Mouse (Mus musculus) heart, embryonic 14.5 days (tissue): ENCODE measurements at regions not wholly inside any gene's neighbourhood (a gene's known extent, or its start where the extent isn't known, plus 50 kb on each side); places are given as distances from the start of the nearest gene placed in this dataset.

Source experiments
- ATAC-seq: fragments of 200-750 bp; cut with Nextera tagmentation; 2 replicates; pipeline ENCODE4 v1.8.0; 2017; ENCODE audit warnings: low read depth, moderate TSS enrichment; ENCODE audit not compliant: insufficient number of reproducible peaks, insufficient read depth, low FRiP score
- H3K27ac ChIP-seq, 2 experiments: fragments of 200-500 bp in 1 of 2; fragments of 300-500 bp in 1 of 2; sonication (generic) in 1 of 2; replicated peaks in 1 of 2; 2 replicates each; pipeline ENCODE4 v1.5.1; 2012 to 2014; ENCODE audit warnings: low read depth in 2 of 2, low read length in 2 of 2, control low read depth in 1 of 2, mild to moderate bottlenecking in 1 of 2, mixed read lengths in 1 of 2; ENCODE audit not compliant: control insufficient read depth in 1 of 2, insufficient read depth in 1 of 2
- H3K27me3 ChIP-seq: fragments of 300-500 bp; sonication (generic); 2 replicates; pipeline ENCODE4 v1.6.1; 2014; ENCODE audit warnings: mild to moderate bottlenecking, low read length, control low read depth; ENCODE audit not compliant: control insufficient read depth, insufficient read depth
- H3K36me3 ChIP-seq: fragments of 300-500 bp; sonication (generic); 2 replicates; pipeline ENCODE4 v1.6.1; 2014; ENCODE audit warnings: mild to moderate bottlenecking, control low read depth, low read length, mixed read lengths; ENCODE audit not compliant: control insufficient read depth, insufficient read depth
- H3K4me1 ChIP-seq, 2 experiments: fragments of 200-500 bp in 1 of 2; fragments of 300-500 bp in 1 of 2; sonication (generic) in 1 of 2; 2 replicates each; pipeline ENCODE4 v1.6.1; 2012 to 2014; ENCODE audit warnings: low read length in 2 of 2, control low read depth in 1 of 2, mixed read lengths in 1 of 2; ENCODE audit not compliant: control insufficient read depth in 2 of 2, insufficient read depth in 2 of 2
- H3K4me2 ChIP-seq: fragments of 300-500 bp; sonication (generic); 2 replicates; pipeline ENCODE4 v1.6.1; 2014; ENCODE audit warnings: mild to moderate bottlenecking, low read length
- H3K4me3 ChIP-seq, 2 experiments: fragments of 200-500 bp in 1 of 2; fragments of 300-500 bp in 1 of 2; sonication (generic) in 1 of 2; 2 replicates each; pipeline ENCODE4 v1.5.1; 2012 to 2014; ENCODE audit warnings: low read length in 2 of 2, mild to moderate bottlenecking in 2 of 2, control low read depth in 1 of 2, low read depth in 1 of 2, moderate library complexity in 1 of 2; ENCODE audit not compliant: control insufficient read depth in 1 of 2, insufficient read depth in 1 of 2
- H3K9ac ChIP-seq: fragments of 300-500 bp; sonication (generic); 2 replicates; pipeline ENCODE4 v1.6.1; 2014; ENCODE audit warnings: mild to moderate bottlenecking, low read length
- H3K9me3 ChIP-seq: fragments of 300-500 bp; sonication (generic); 2 replicates; pipeline ENCODE4 v1.6.1; 2016; ENCODE audit warnings: low read length, control low read depth; ENCODE audit not compliant: control insufficient read depth
- WGBS: fragments of 180-500 bp; shearing (Covaris S2); extraction: QIAGEN DNeasy Blood & Tissue Kit; methylation state at CpG from one replicate; pipeline ENCODE4 v1.1.7; 2014; 5-methylcytosine and 5-hydroxymethylcytosine counted together

GRCm38 (mm10) chr8:102514805-102515424 is 270.5 kb downstream of the Cdh11 start:
- ATAC-seq, result no peak
- 80% methylated on average over 2 of the region's 2 CpGs for WGBS
- H3K9ac ChIP-seq, result no peak overlapping the region
- H3K9me3 ChIP-seq, result no peaks in the 10 kb centered on the region
- no peak overlapping the region for H3K4me3 ChIP-seq
- no peak overlapping the region for H3K27ac ChIP-seq
- no peaks in the 10 kb centered on the region for H3K27me3 ChIP-seq
- H3K4me2 ChIP-seq, result no peak overlapping the region
- no peaks in the 10 kb centered on the region for H3K36me3 ChIP-seq
- H3K4me1 ChIP-seq, result no peaks in the 10 kb centered on the region

DNA sequence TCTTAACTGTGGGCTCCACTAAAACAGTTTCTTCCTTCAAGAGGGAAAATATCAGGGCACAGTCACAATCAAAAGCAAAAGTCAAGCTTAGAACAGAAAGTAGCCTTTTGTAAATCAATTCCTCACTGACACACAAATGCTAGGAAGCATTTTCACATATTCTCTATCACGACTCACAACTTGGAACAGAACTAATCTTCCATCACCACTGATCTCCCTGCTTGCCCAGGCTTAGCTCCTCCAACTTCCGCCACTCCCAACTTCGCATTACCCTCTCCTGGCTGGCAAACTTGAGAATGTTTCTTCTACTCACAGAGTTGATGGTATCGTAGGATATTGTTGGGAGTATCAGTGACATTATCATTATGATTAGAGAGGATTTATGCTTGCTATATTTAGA is 284.7 kb downstream of the Cdh11 start:
- ATAC-seq, result no peak
- WGBS, result 63% methylated on average over 4 of the region's 4 CpGs
- no peaks in the 10 kb centered on the region for H3K4me1 ChIP-seq

DNA sequence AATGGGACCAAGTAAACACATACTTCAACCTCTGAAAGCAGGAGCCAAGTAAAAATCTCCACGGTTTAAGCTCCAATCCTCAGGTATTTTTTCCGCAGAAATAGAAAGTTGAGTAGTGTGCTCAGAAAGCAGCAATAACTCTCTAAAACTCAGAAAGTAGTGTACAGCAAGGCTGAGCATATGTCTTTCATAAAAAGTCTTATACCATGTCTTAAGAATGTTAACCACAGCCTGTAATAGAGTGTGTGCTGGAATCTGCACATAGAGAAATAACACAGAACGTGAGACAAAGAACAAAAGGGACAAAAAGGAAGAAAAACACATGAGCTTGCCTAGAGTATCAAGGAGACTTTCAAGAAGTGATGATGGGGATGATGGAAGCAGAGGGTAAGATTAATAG is 285.2 kb downstream of the Cdh11 start:
- Histone ChIP-seq H3K27me3 (no peaks in the 10 kb centered on the region), H3K4me2 (no peak overlapping the region)

More for the DNA sequence above, 284.7 kb downstream of the Cdh11 start:
- Histone ChIP-seq H3K4me3 (no peak overlapping the region), H3K4me2 (no peak overlapping the region), H3K9me3 (no peaks in the 10 kb centered on the region), H3K9ac (no peak overlapping the region), H3K36me3 (no peaks in the 10 kb centered on the region), H3K27me3 (no peaks in the 10 kb centered on the region), H3K27ac (no peak overlapping the region)

DNA sequence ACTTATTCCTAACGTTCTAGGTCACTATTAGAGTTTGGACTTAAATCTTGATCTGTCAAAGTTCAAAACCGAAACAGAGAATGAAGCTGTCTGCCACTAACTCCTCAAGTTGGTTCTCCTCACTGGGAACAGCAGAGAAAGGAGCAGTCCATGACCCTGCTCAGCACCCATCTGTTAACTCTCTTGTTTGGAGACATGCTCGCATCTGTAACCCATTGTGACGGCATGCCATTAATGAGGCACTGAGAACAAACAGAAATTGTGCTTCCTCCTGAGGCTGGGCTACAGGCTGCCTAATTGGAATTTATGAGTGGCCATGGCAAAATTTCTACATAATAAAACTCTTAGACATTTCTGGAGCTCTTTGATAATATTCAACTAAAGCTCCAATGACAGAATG is 286.4 kb downstream of the Cdh11 start:
- no peak for ATAC-seq
- no peaks in the 10 kb centered on the region for H3K4me1 ChIP-seq

More for the DNA sequence above, 285.2 kb downstream of the Cdh11 start:
- Histone ChIP-seq H3K9ac (no peak overlapping the region), H3K4me1 (no peaks in the 10 kb centered on the region), H3K27ac (no peak overlapping the region), H3K4me3 (no peak overlapping the region), H3K9me3 (no peaks in the 10 kb centered on the region), H3K36me3 (no peaks in the 10 kb centered on the region)
- WGBS, result 71% methylated on average over 3 of the region's 3 CpGs
- ATAC-seq, result no peak

DNA sequence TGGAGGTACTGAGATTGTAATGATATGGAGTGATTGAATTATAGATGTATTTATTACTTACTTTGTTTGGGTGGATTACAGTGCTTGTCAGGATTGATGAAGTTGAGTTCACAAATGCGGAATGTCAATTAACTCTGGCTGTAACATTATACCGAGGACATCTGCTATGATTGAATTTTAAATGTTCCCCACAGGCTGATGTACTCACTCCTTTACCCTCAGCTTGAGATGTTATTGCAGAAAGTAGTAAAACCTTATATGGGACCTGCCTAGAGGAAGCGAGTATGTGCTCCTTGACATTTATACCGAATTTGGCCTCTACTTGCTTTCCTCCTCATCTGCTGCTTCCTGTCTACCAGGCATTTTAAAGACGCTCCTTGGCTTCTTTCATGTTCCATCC is 288.3 kb downstream of the Cdh11 start:
- no peak for ATAC-seq
- no peak overlapping the region for H3K4me3 ChIP-seq
- no peak overlapping the region for H3K4me2 ChIP-seq
- no peak overlapping the region for H3K9ac ChIP-seq
- H3K36me3 ChIP-seq, result no peaks in the 10 kb centered on the region
- H3K4me1 ChIP-seq, result no peaks in the 10 kb centered on the region
- no peak overlapping the region for H3K27ac ChIP-seq
- no peaks in the 10 kb centered on the region for H3K9me3 ChIP-seq
- WGBS, result 86% methylated on average over 5 of the region's 5 CpGs
- H3K27me3 ChIP-seq, result no peaks in the 10 kb centered on the region

More for the DNA sequence above, 286.4 kb downstream of the Cdh11 start:
- H3K36me3 ChIP-seq, result no peaks in the 10 kb centered on the region
- no peak overlapping the region for H3K4me2 ChIP-seq
- no peaks in the 10 kb centered on the region for H3K27me3 ChIP-seq
- H3K9me3 ChIP-seq, result no peaks in the 10 kb centered on the region
- no peak overlapping the region for H3K27ac ChIP-seq
- 71% methylated on average over 4 of the region's 4 CpGs for WGBS
- H3K4me3 ChIP-seq, result no peak overlapping the region
- no peak overlapping the region for H3K9ac ChIP-seq

GRCm38 (mm10) chr8:102496698-102497097 is 288.7 kb downstream of the Cdh11 start:
- Histone ChIP-seq H3K9me3 (no peaks in the 10 kb centered on the region), H3K4me1 (no peaks in the 10 kb centered on the region), H3K4me2 (no peak overlapping the region), H3K9ac (no peak overlapping the region), H3K36me3 (no peaks in the 10 kb centered on the region), H3K27me3 (no peaks in the 10 kb centered on the region), H3K4me3 (no peak overlapping the region), H3K27ac (no peak overlapping the region)
- no peak for ATAC-seq

- Histone ChIP-seq H3K27ac (no peak overlapping the region), H3K4me1 (no peaks in the 10 kb centered on the region), H3K9me3 (no peaks in the 10 kb centered on the region), H3K9ac (no peak overlapping the region), H3K27me3 (no peaks in the 10 kb centered on the region), H3K4me2 (no peak overlapping the region), H3K4me3 (no peak overlapping the region), H3K36me3 (no peaks in the 10 kb centered on the region)
- WGBS, result 40% methylated on average over 1 of the region's 1 CpGs
- no peak for ATAC-seq
Measured at GRCm38 (mm10) chr8:102496021-102496420, 289.4 kb downstream of the Cdh11 start.

GRCm38 (mm10) chr8:102491015-102491414 is 294.4 kb downstream of the Cdh11 start:
- H3K4me3 ChIP-seq, result no peak overlapping the region
- no peak overlapping the region for H3K4me2 ChIP-seq
- H3K36me3 ChIP-seq, result no peaks in the 10 kb centered on the region
- no peak overlapping the region for H3K9ac ChIP-seq
- no peaks in the 10 kb centered on the region for H3K9me3 ChIP-seq
- H3K27me3 ChIP-seq, result no peaks in the 10 kb centered on the region
- H3K4me1 ChIP-seq, result no peaks in the 10 kb centered on the region
- no peak for ATAC-seq
- H3K27ac ChIP-seq, result no peak overlapping the region
